Mouse (Mus musculus) spleen, adult 18-20 months (tissue): Measurements from ENCODE around the gene Adcy3.

Experiments used
- DNase-seq, 2 experiments: peaks; one replicate each; pipeline ENCODE4 v3.0.0; 2022; ENCODE audit warnings: mixed read lengths in 2 of 2

Adcy3 gene

DNA sequence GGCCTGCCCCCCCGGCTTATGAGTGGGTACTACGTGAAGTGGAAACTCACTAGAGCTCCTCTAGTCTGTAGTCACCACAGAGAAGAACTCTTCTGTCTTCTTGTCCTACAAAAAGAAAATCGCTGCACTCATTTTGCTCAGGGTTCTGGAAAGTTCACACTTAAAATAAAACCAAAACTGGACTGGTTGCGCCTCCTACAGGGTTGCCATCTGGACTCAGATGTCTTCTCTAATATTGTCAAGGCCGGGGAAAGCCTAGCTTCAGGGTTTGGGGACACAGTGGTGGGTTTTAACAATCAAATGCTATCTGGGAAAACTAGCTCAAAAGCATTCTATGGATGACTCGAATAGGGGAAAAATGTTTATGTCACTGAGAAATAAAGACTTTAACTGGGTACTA is 116.9 kb downstream of the Adcy3 start:
- DNase-seq = no peak

DNA sequence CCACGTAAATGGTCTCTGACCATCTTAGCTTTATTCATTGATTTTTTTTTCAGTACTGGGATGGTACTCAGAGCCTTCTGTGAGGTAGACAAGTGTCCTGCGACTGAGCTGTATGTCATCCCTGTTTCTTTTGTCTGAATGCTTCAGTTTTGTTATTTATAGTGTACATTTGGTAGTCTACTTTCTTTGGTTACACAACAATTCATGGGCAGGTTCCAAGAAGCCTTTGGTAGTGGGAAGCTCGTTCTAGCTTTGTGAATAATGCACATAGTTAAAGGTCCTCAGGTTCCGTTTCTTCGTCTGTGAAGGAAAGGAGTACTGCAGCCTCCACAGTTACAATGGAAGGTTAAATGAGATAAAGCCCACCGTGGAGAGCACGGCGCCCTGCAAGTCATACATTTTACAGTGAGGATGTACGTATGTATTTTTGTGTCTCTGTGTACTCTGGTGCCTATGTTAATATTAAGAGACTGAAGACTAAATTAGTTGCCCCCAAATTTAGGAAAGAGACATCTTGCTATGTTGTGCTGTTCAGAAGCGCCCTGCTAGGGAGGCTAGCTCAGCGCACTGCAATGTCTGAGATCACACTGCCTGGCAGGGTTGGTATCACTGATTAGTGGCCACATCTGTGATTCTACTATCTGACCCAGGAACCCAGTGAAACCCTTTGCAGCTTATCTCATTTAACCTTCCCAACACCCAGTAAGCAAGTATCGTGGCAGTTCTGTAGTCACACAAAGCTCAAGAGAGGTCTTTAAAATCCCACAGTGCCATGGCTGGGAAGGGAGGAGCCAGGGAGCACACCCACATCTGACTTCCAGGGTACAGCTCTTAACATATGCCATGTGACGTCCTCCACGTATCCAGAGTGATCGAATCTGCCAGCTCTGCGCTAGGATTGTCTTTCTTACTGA is 120.1 kb downstream of the Adcy3 start:
- DNase-seq = no peak
